Mouse (Mus musculus) fat pad, adult 2 months (tissue): ENCODE results near the gene Pip5k1b.
"Not testable (repeated sequence)": the region's sequence is repeated elsewhere in the genome, so short reads cannot be mapped to it uniquely, and the experiment has no call there.

Experiments used
- DNase-seq: peaks from one replicate; pipeline ENCODE4 v3.0.0-alpha.2; 2011; ENCODE audit warnings: low read depth, low spot score; ENCODE audit errors: extremely low read depth

Gene Pip5k1b

GRCm38 (mm10) chr19:24555466-24555903 is at the start of gene Pip5k1b:
Gene Pip5k1b, minus strand, starts transcription at chr19:24555872.
- no peak for DNase-seq

GRCm38 (mm10) chr19:24604105-24604504 is 48.4 kb upstream of the Pip5k1b start:
- DNase-seq: no peak

GRCm38 (mm10) chr19:24603431-24603830 is 47.8 kb upstream of the Pip5k1b start:
- no peak for DNase-seq

- DNase-seq: no peak
Measured at GRCm38 (mm10) chr19:24586726-24587125, 31.1 kb upstream of the Pip5k1b start.

- DNase-seq: no peak
Measured at GRCm38 (mm10) chr19:24585171-24585570, 29.5 kb upstream of the Pip5k1b start.

GRCm38 (mm10) chr19:24583956-24584355 is 28.3 kb upstream of the Pip5k1b start:
- DNase-seq: no peak

GRCm38 (mm10) chr19:24576125-24576524 is 20.5 kb upstream of the Pip5k1b start:
- no peak for DNase-seq

GRCm38 (mm10) chr19:24571756-24572181 is 16.1 kb upstream of the Pip5k1b start:
- no peak for DNase-seq

- no peak for DNase-seq
Measured at GRCm38 (mm10) chr19:24570969-24571368, 15.3 kb upstream of the Pip5k1b start.

GRCm38 (mm10) chr19:24557456-24557855 is 1.8 kb upstream of the Pip5k1b start:
- no peak for DNase-seq

GRCm38 (mm10) chr19:24556585-24556966 is 904 bp upstream of the Pip5k1b start:
- DNase-seq: no peak

GRCm38 (mm10) chr19:24555904-24556584 is 372 bp upstream of the Pip5k1b start:
- DNase-seq: no peak

- no peak for DNase-seq
Measured at GRCm38 (mm10) chr19:24554911-24555465, 684 bp downstream of the Pip5k1b start.

GRCm38 (mm10) chr19:24554425-24554824 is 1.2 kb downstream of the Pip5k1b start:
- DNase-seq: no peak

- no peak for DNase-seq
Measured at GRCm38 (mm10) chr19:24553291-24554075, 2.2 kb downstream of the Pip5k1b start.

- DNase-seq: not testable (repeated sequence)
Measured at GRCm38 (mm10) chr19:24552641-24553040, 3.0 kb downstream of the Pip5k1b start.

- DNase-seq: no peak
Measured at GRCm38 (mm10) chr19:24551196-24551954, 4.3 kb downstream of the Pip5k1b start.

GRCm38 (mm10) chr19:24550778-24551177 is 4.9 kb downstream of the Pip5k1b start:
- DNase-seq: no peak

GRCm38 (mm10) chr19:24550016-24550415 is 5.7 kb downstream of the Pip5k1b start:
- DNase-seq: no peak

- no peak for DNase-seq
Measured at GRCm38 (mm10) chr19:24548337-24548736, 7.3 kb downstream of the Pip5k1b start.

GRCm38 (mm10) chr19:24546153-24546552 is 9.5 kb downstream of the Pip5k1b start:
- DNase-seq: no peak
